Mouse (Mus musculus) intestine, embryonic 16.5 days (tissue): Measurements from ENCODE around the gene 4921507P07Rik. TPM values are rescaled to one million over a fixed set of nuclear protein-coding genes. Genes with fewer than 3 reads are reported as not detected.
A peak's percentile ranks its signal among the peaks of the same experiment; 100 is the strongest.

Experiments
- ATAC-seq: fragments of 200-750 bp; cut with Nextera tagmentation; 2 replicates; pipeline ENCODE4 v1.8.0; 2017; ENCODE audit warnings: moderate TSS enrichment, moderate library complexity
- H3K27ac ChIP-seq: fragments of 300-500 bp; sonication (generic); 2 replicates; pipeline ENCODE4 v1.5.1; 2014; ENCODE audit warnings: mild to moderate bottlenecking, low read length
- H3K27me3 ChIP-seq: fragments of 300-500 bp; sonication (generic); replicated peaks from 2 replicates; pipeline ENCODE4 v1.6.1; 2014; ENCODE audit warnings: low read length, control low read depth, mixed read lengths; ENCODE audit not compliant: control insufficient read depth, insufficient read depth
- H3K36me3 ChIP-seq: fragments of 300-500 bp; sonication (generic); 2 replicates; pipeline ENCODE4 v1.6.1; 2014; ENCODE audit warnings: low read length, control low read depth; ENCODE audit not compliant: control insufficient read depth, insufficient read depth
- H3K4me1 ChIP-seq: fragments of 300-500 bp; sonication (generic); 2 replicates; pipeline ENCODE4 v1.6.1; 2014; ENCODE audit warnings: low read length, control low read depth, mixed read lengths; ENCODE audit not compliant: control insufficient read depth, insufficient read depth
- H3K4me2 ChIP-seq: fragments of 300-500 bp; sonication (generic); 2 replicates; pipeline ENCODE4 v1.6.1; 2014; ENCODE audit warnings: low read depth, low read length, control low read depth
- H3K4me3 ChIP-seq: fragments of 300-500 bp; sonication (generic); 2 replicates; pipeline ENCODE4 v1.5.1; 2014; ENCODE audit warnings: mild to moderate bottlenecking, low read length
- H3K9ac ChIP-seq: fragments of 300-500 bp; sonication (generic); 2 replicates; pipeline ENCODE4 v1.6.1; 2014; ENCODE audit warnings: low read depth, low read length
- H3K9me3 ChIP-seq: fragments of 300-500 bp; sonication (generic); 2 replicates; pipeline ENCODE4 v1.6.1; 2016; ENCODE audit warnings: low read length, control low read depth; ENCODE audit not compliant: control insufficient read depth
- WGBS: fragments of 180-500 bp; shearing (Covaris S2); extraction: QIAGEN DNeasy Blood & Tissue Kit; methylation state at CpG from one replicate; pipeline ENCODE4 v1.1.7; 2014; 5-methylcytosine and 5-hydroxymethylcytosine counted together
- polyA plus RNA-seq: library from polyadenylated mRNA; unstranded; fragments of >200 nt; fragmentation: Nextera tagmentation; extraction: Ambion mirVana; gene quantifications from 2 replicates; pipeline ENCODE4 v1.2.1, GENCODE M21; 2015

The 4921507P07Rik gene
- polyA plus RNA-seq, 1 experiment from 2014 or later: 0.44 TPM

GRCm38 (mm10) chr6:50594372-50594771, 2.1 kb downstream of the 4921507P07Rik start:
- no peak overlapping the region for H3K27ac ChIP-seq
- ATAC-seq: no peak
- WGBS: 79% methylated on average over 2 of the region's 2 CpGs
- H3K9ac ChIP-seq: no peak overlapping the region
- H3K4me3 ChIP-seq: no peak overlapping the region
- H3K4me1 ChIP-seq: 0 out of 2 replicates have a peak, but pooled peaks cover 6% of the 10 kb centered on the region
- H3K9me3 ChIP-seq: no peaks in the 10 kb centered on the region
- no peaks in the 10 kb centered on the region for H3K27me3 ChIP-seq
- H3K36me3 ChIP-seq: no peaks in the 10 kb centered on the region
- H3K4me2 ChIP-seq: no peak overlapping the region

GRCm38 (mm10) chr6:50593334-50593845, 3.0 kb downstream of the 4921507P07Rik start:
- no peak overlapping the region for H3K9ac ChIP-seq

GRCm38 (mm10) chr6:50590234-50590633, 6.2 kb downstream of the 4921507P07Rik start:
- Histone ChIP-seq H3K9ac (no peak overlapping the region), H3K4me1 (no peaks in the 10 kb centered on the region), H3K4me2 (no peak overlapping the region), H3K4me3 (no peak overlapping the region), H3K27ac (no peak overlapping the region), H3K36me3 (no peaks in the 10 kb centered on the region), H3K9me3 (no peaks in the 10 kb centered on the region), H3K27me3 (no peaks in the 10 kb centered on the region)
- 66% methylated on average over 3 of the region's 3 CpGs for WGBS
- ATAC-seq: no peak

More at GRCm38 (mm10) chr6:50593334-50593845, 3.0 kb downstream of the 4921507P07Rik start:
- 62% methylated on average over 10 of the region's 10 CpGs for WGBS
- Histone ChIP-seq H3K9me3 (no peaks in the 10 kb centered on the region), H3K27me3 (no peaks in the 10 kb centered on the region), H3K4me1 (0 out of 2 replicates have a peak, but pooled peaks cover 6% of the 10 kb centered on the region), H3K4me3 (no peak overlapping the region), H3K36me3 (no peaks in the 10 kb centered on the region), H3K4me2 (no peak overlapping the region), H3K27ac (no peak overlapping the region)
- no peak for ATAC-seq

- Histone ChIP-seq H3K27ac (no peak overlapping the region), H3K9ac (no peak overlapping the region), H3K27me3 (no peaks in the 10 kb centered on the region), H3K9me3 (no peaks in the 10 kb centered on the region), H3K4me1 (no peaks in the 10 kb centered on the region), H3K36me3 (no peaks in the 10 kb centered on the region), H3K4me2 (no peak overlapping the region), H3K4me3 (no peak overlapping the region)
- no peak for ATAC-seq
- 87% methylated on average over 1 of the region's 1 CpGs for WGBS
Observed at GRCm38 (mm10) chr6:50588251-50588650, 8.2 kb downstream of the 4921507P07Rik start.

GRCm38 (mm10) chr6:50587412-50587811, 9.0 kb downstream of the 4921507P07Rik start:
- H3K27me3 ChIP-seq: no peaks in the 10 kb centered on the region
- H3K4me2 ChIP-seq: no peak overlapping the region
- no peak overlapping the region for H3K4me3 ChIP-seq
- ATAC-seq: 0 out of 2 replicates have a peak, but pooled peaks have one; percentile 42
- H3K4me1 ChIP-seq: no peaks in the 10 kb centered on the region
- WGBS: 79% methylated on average over 2 of the region's 2 CpGs
- H3K9ac ChIP-seq: no peak overlapping the region
- H3K9me3 ChIP-seq: no peaks in the 10 kb centered on the region
- H3K27ac ChIP-seq: no peak overlapping the region
- no peaks in the 10 kb centered on the region for H3K36me3 ChIP-seq

- no peak for ATAC-seq
- Histone ChIP-seq H3K4me2 (no peak overlapping the region), H3K9me3 (no peaks in the 10 kb centered on the region), H3K4me3 (no peak overlapping the region), H3K27ac (no peak overlapping the region), H3K27me3 (no peaks in the 10 kb centered on the region), H3K4me1 (no peaks in the 10 kb centered on the region), H3K36me3 (no peaks in the 10 kb centered on the region), H3K9ac (no peak overlapping the region)
- 49% methylated on average over 5 of the region's 5 CpGs for WGBS
Observed at GRCm38 (mm10) chr6:50586316-50586715, 10.1 kb downstream of the 4921507P07Rik start.

GRCm38 (mm10) chr6:50585733-50586132, 10.7 kb downstream of the 4921507P07Rik start:
- Histone ChIP-seq H3K4me1 (no peaks in the 10 kb centered on the region), H3K36me3 (no peaks in the 10 kb centered on the region), H3K27me3 (no peaks in the 10 kb centered on the region), H3K9ac (no peak overlapping the region), H3K27ac (no peak overlapping the region), H3K4me2 (no peak overlapping the region), H3K4me3 (no peak overlapping the region), H3K9me3 (no peaks in the 10 kb centered on the region)
- ATAC-seq: no peak
- WGBS: 53% methylated on average over 7 of the region's 7 CpGs

GRCm38 (mm10) chr6:50571661-50572060, 24.8 kb downstream of the 4921507P07Rik start:
- no peaks in the 10 kb centered on the region for H3K9me3 ChIP-seq
- H3K4me1 ChIP-seq: peaks cover 5% of the 10 kb centered on the region
- WGBS: 92% methylated on average over 1 of the region's 1 CpGs
- H3K27me3 ChIP-seq: no peaks in the 10 kb centered on the region
- no peak overlapping the region for H3K27ac ChIP-seq
- no peak for ATAC-seq
- H3K9ac ChIP-seq: no peak overlapping the region
- no peaks in the 10 kb centered on the region for H3K36me3 ChIP-seq
- no peak overlapping the region for H3K4me3 ChIP-seq
- no peak overlapping the region for H3K4me2 ChIP-seq

GRCm38 (mm10) chr6:50566997-50567255, 29.5 kb downstream of the 4921507P07Rik start:
- Histone ChIP-seq H3K36me3 (0 out of 2 replicates have a peak, but pooled peaks cover 3% of the 10 kb centered on the region), H3K27ac (peak overlapping the region; percentile 91), H3K9ac (peak overlapping the region; percentile 80), H3K4me2 (peak overlapping the region; percentile 72), H3K27me3 (no peaks in the 10 kb centered on the region), H3K9me3 (no peaks in the 10 kb centered on the region), H3K4me3 (peak overlapping the region; percentile 82), H3K4me1 (peaks cover 5% of the 10 kb centered on the region)
- ATAC-seq: no peak
- WGBS: 7% methylated on average over 6 of the region's 6 CpGs
